Comparison of ENCODE assay signal across 14 mouse cellular contexts in genomic region chr17:28317725-28318124, GRCm38 (mm10). TPM values are rescaled to one million over a fixed set of nuclear protein-coding genes. Genes with fewer than 3 reads are reported as not detected.
"Had no signal": no experiment of that assay in that cellular context is flagged by ENCODE, and none has a peak within 500 bp of the region (broad histone marks: within the 10 kb centered on the region; RNA-seq: fewer than 3 reads in every experiment).

No protein-coding gene starts in this region.

- ATAC-seq: intestine, embryonic 16.5 days; midbrain, embryonic 13.5 days had no signal

- H3K9ac ChIP-seq: limb, embryonic 15.5 days; neural tube, embryonic 15.5 days; stomach, embryonic 15.5 days had no signal

- H3K27me3 ChIP-seq: limb, embryonic 15.5 days; midbrain, embryonic 13.5 days; neural tube, embryonic 15.5 days; stomach, embryonic 15.5 days had no signal

- H3K27ac ChIP-seq: limb, embryonic 15.5 days; midbrain, embryonic 13.5 days; neural tube, embryonic 15.5 days; stomach, embryonic 15.5 days had no signal

- H3K4me3 ChIP-seq: limb, embryonic 15.5 days; midbrain, embryonic 13.5 days; myocyte; neural tube, embryonic 15.5 days; stomach, embryonic 15.5 days had no signal

- H3K4me2 ChIP-seq: limb, embryonic 15.5 days; midbrain, embryonic 13.5 days; neural tube, embryonic 15.5 days; stomach, embryonic 15.5 days had no signal

- DNase-seq: kidney, adult 8-10 months; layer of hippocampus, adult 9-11 months; layer of hippocampus, postnatal 36 days; lung, adult 2 months; lung, postnatal 10 days; lung, postnatal 4 days; right cerebral cortex, postnatal 14 days; thymus, postnatal 36 days had no signal

- H3K9me3 ChIP-seq: limb, embryonic 15.5 days; midbrain, embryonic 13.5 days; neural tube, embryonic 15.5 days; stomach, embryonic 15.5 days had no signal

RNA-seq across cellular contexts. Expression of gene Tulp1, which starts 47.3 kb away (rescaled TPM):
- polyA plus RNA-seq: myocyte had no signal
